Mouse (Mus musculus) G1E (cell line): ENCODE results near the gene Tcf15. TPM values are rescaled to one million over a fixed set of nuclear protein-coding genes. Genes with fewer than 3 reads are reported as not detected.

Source experiments
- ATAC-seq: 2 replicates; pipeline ENCODE4 v1.8.0; 2016; ENCODE audit warnings: mild to moderate bottlenecking; ENCODE audit not compliant: insufficient number of reproducible peaks, poor library complexity, low FRiP score, severe bottlenecking; ENCODE audit errors: extremely low read depth
- DNase-seq: peaks from one replicate; pipeline ENCODE4 v3.0.0; 2012; ENCODE audit warnings: low spot score
- H3K27me3 ChIP-seq: 2 replicates; pipeline ENCODE4 v1.6.1; 2012; ENCODE audit warnings: mild to moderate bottlenecking, low read length, inconsistent platforms; ENCODE audit not compliant: insufficient read depth
- H3K36me3 ChIP-seq: replicated peaks from 2 replicates; pipeline ENCODE3; 2012; ENCODE audit warnings: mild to moderate bottlenecking, inconsistent platforms
- H3K4me1 ChIP-seq: 2 replicates; pipeline ENCODE4 v1.6.1; 2012; ENCODE audit warnings: low read depth, low read length, inconsistent platforms, mixed read lengths; ENCODE audit not compliant: insufficient read depth
- H3K4me3 ChIP-seq: 2 replicates; pipeline ENCODE4 v1.5.1; 2012; ENCODE audit warnings: low read depth, mild to moderate bottlenecking, inconsistent platforms, low read length, moderate library complexity, mixed read lengths
- H3K9me3 ChIP-seq: replicated peaks from 2 replicates; pipeline ENCODE4 v1.6.1; 2012; ENCODE audit warnings: inconsistent platforms
- CTCF ChIP-seq: IDR thresholded peaks from 2 replicates; pipeline ENCODE4 v1.5.1; 2012; ENCODE audit warnings: low read depth, low read length, inconsistent platforms, mixed read lengths
- GATA1 ChIP-seq: IDR thresholded peaks from 2 replicates; pipeline ENCODE4 v1.6.1; 2012; ENCODE audit warnings: borderline replicate concordance, low read length, inconsistent platforms, mixed read lengths
- GATA2 ChIP-seq: IDR thresholded peaks from 2 replicates; pipeline ENCODE4 v1.6.1; 2012; ENCODE audit warnings: low read depth, low read length, inconsistent platforms, borderline replicate concordance
- POLR2AphosphoS5 ChIP-seq: IDR thresholded peaks from 2 replicates; pipeline ENCODE4 v1.6.1; 2012; ENCODE audit warnings: low read depth, low read length, inconsistent platforms; ENCODE audit not compliant: insufficient replicate concordance
- TAL1 ChIP-seq: conservative IDR thresholded peaks from 2 replicates; pipeline ENCODE4 v1.6.1; 2012; ENCODE audit warnings: low read depth, low read length, inconsistent platforms, mixed read lengths
- polyA plus RNA-seq: library from polyadenylated mRNA; stranded (reverse); fragments of >175 nt; gene quantifications from 2 replicates; pipeline ENCODE4 v1.2.3, GENCODE M21; 2012
- total RNA-seq, 2 experiments: library from RNA; stranded (forward) in 1 of 2; stranded (reverse) in 1 of 2; fragments of 200-1000 nt in 1 of 2; fragments of >200 nt in 1 of 2; fragmentation: Nextera tagmentation in 1 of 2; gene quantifications; 2 replicates each; pipeline ENCODE4 v1.2.3; 2014 to 2017

The Tcf15 gene
- total and polyA plus RNA-seq, 3 experiments = not detected

GRCm38 (mm10) chr2:152102369-152102768, 41.0 kb upstream of the Tcf15 start:
- H3K9me3 ChIP-seq = no peaks in the 10 kb centered on the region
- DNase-seq = no peak
- no peaks in the 10 kb centered on the region for H3K36me3 ChIP-seq
- H3K27me3 ChIP-seq = peaks cover 32% of the 10 kb centered on the region
- ATAC-seq = no peak
- TF ChIP-seq GATA2 = no peak
- TF ChIP-seq CTCF = no peak
- no peak for TF ChIP-seq POLR2AphosphoS5
- TF ChIP-seq GATA1 = no peak
- no peak for TF ChIP-seq TAL1
- no peak overlapping the region for H3K4me3 ChIP-seq
- H3K4me1 ChIP-seq = peaks cover 8% of the 10 kb centered on the region

- H3K4me1 ChIP-seq = peaks cover 8% of the 10 kb centered on the region
- H3K36me3 ChIP-seq = peaks cover 11% of the 10 kb centered on the region
- TF ChIP-seq POLR2AphosphoS5 = no peak
- no peak for TF ChIP-seq GATA2
- no peak for TF ChIP-seq GATA1
- no peak for TF ChIP-seq CTCF
- TF ChIP-seq TAL1 = no peak
- H3K27me3 ChIP-seq = peaks cover 25% of the 10 kb centered on the region
- H3K9me3 ChIP-seq = no peaks in the 10 kb centered on the region
- peak overlapping the region; percentile 68; the same call in 1 of the 2 replicates for H3K4me3 ChIP-seq
- DNase-seq = no peak
- ATAC-seq = no peak
Observed at GRCm38 (mm10) chr2:152104711-152105317, 38.5 kb upstream of the Tcf15 start.

GRCm38 (mm10) chr2:152105318-152106224, 37.8 kb upstream of the Tcf15 start, which contains the start of gene Srxn1:
Srxn1 (plus strand) TSS chr2:152105516.
- Histone ChIP-seq H3K4me1 (peaks cover 8% of the 10 kb centered on the region), H3K36me3 (peaks cover 11% of the 10 kb centered on the region), H3K4me3 (peak within 1 kb of the TSS; percentile 68), H3K9me3 (no peaks in the 10 kb centered on the region), H3K27me3 (peaks cover 25% of the 10 kb centered on the region)
- ATAC-seq (peak; percentile 80), DNase-seq (peak; percentile 74)
- TF ChIP-seq TAL1 (no peak), GATA1 (no peak), CTCF (no peak), POLR2AphosphoS5 (no peak), GATA2 (no peak)

GRCm38 (mm10) chr2:152106225-152106595, 37.2 kb upstream of the Tcf15 start:
- Histone ChIP-seq H3K36me3 (peaks cover 11% of the 10 kb centered on the region), H3K27me3 (peaks cover 25% of the 10 kb centered on the region), H3K4me3 (no peak overlapping the region), H3K4me1 (peaks cover 8% of the 10 kb centered on the region), H3K9me3 (no peaks in the 10 kb centered on the region)
- TF ChIP-seq GATA2 (no peak), POLR2AphosphoS5 (no peak), TAL1 (no peak), CTCF (no peak), GATA1 (no peak)
- ATAC-seq (no peak), DNase-seq (no peak)

- Histone ChIP-seq H3K36me3 (peaks cover 11% of the 10 kb centered on the region), H3K4me3 (no peak overlapping the region), H3K9me3 (no peaks in the 10 kb centered on the region), H3K27me3 (peaks cover 23% of the 10 kb centered on the region), H3K4me1 (peaks cover 8% of the 10 kb centered on the region)
- DNase-seq (no peak), ATAC-seq (no peak)
- TF ChIP-seq GATA2 (no peak), CTCF (no peak), POLR2AphosphoS5 (no peak), GATA1 (no peak), TAL1 (no peak)
Observed at GRCm38 (mm10) chr2:152106597-152106996, 36.8 kb upstream of the Tcf15 start.

- no peak overlapping the region for H3K4me3 ChIP-seq
- ATAC-seq (no peak), DNase-seq (no peak)
- H3K36me3 ChIP-seq = peaks cover 11% of the 10 kb centered on the region
- H3K9me3 ChIP-seq = no peaks in the 10 kb centered on the region
- no peak for TF ChIP-seq GATA2
- peaks cover 8% of the 10 kb centered on the region for H3K4me1 ChIP-seq
- H3K27me3 ChIP-seq = peaks cover 19% of the 10 kb centered on the region
Observed at GRCm38 (mm10) chr2:152108702-152109101, 34.7 kb upstream of the Tcf15 start.
